Mouse (Mus musculus): ENCODE results near the gene Degs2. TPM values are rescaled to one million over a fixed set of nuclear protein-coding genes. Genes with fewer than 3 reads are reported as not detected.

The Degs2 gene
- polyA plus RNA-seq, 1 experiment = 0.11 TPM

- TF ChIP-seq TCF3 (IDR thresholded peaks at IDR 0.05; ENCODE audit: insufficient read length, low read depth) (no peak), POLR2AphosphoS2 (IDR thresholded peaks at IDR 0.05; ENCODE audit: insufficient read length, low read depth) (no peak), MYOG (IDR thresholded peaks at IDR 0.05; ENCODE audit: control insufficient read depth in 1 of 3, insufficient read depth in 1 of 3, insufficient read length in 2 of 3, low read depth in 2 of 3) (no peak)
- Histone ChIP-seq H3ac (ENCODE audit: control insufficient read depth, insufficient read length) (no peak overlapping the region), H3K4me2 (ENCODE audit: low read depth) (no peak overlapping the region), H3K36me3 (ENCODE audit: control insufficient read depth, insufficient read depth) (no peaks in the 10 kb centered on the region), H3K27me3 (ENCODE audit: control insufficient read depth, insufficient read depth, insufficient read length) (no peaks in the 10 kb centered on the region), H3K4me3 (no peak overlapping the region), H3K79me2 (ENCODE audit: control insufficient read depth, insufficient read depth) (no peaks in the 10 kb centered on the region)
Measured at GRCm38 (mm10) chr12:108642019-108642418, 60.1 kb downstream of the Degs2 start.

GRCm38 (mm10) chr12:108639126-108639525 is 63.0 kb downstream of the Degs2 start:
- Histone ChIP-seq H3K79me2 (ENCODE audit: control insufficient read depth, insufficient read depth) (no peaks in the 10 kb centered on the region), H3K27me3 (ENCODE audit: control insufficient read depth, insufficient read depth, insufficient read length) (no peaks in the 10 kb centered on the region), H3ac (ENCODE audit: control insufficient read depth, insufficient read length) (no peak overlapping the region), H3K36me3 (ENCODE audit: control insufficient read depth, insufficient read depth) (no peaks in the 10 kb centered on the region), H3K4me3 (no peak overlapping the region), H3K4me2 (ENCODE audit: low read depth) (no peak overlapping the region)
- no peak for TF ChIP-seq MYOG (IDR thresholded peaks at IDR 0.05; ENCODE audit: control insufficient read depth in 1 of 3, insufficient read depth in 1 of 3, insufficient read length in 2 of 3, low read depth in 2 of 3)
- TF ChIP-seq POLR2AphosphoS2 (IDR thresholded peaks at IDR 0.05; ENCODE audit: insufficient read length, low read depth) = no peak
- TF ChIP-seq TCF3 (IDR thresholded peaks at IDR 0.05; ENCODE audit: insufficient read length, low read depth) = no peak
- no peak for TF ChIP-seq E2F4 (IDR thresholded peaks at IDR 0.05; ENCODE audit: insufficient read depth)
- TF ChIP-seq POLR2A (IDR thresholded peaks at IDR 0.05; ENCODE audit: insufficient read length, low read depth) = no peak

DNA sequence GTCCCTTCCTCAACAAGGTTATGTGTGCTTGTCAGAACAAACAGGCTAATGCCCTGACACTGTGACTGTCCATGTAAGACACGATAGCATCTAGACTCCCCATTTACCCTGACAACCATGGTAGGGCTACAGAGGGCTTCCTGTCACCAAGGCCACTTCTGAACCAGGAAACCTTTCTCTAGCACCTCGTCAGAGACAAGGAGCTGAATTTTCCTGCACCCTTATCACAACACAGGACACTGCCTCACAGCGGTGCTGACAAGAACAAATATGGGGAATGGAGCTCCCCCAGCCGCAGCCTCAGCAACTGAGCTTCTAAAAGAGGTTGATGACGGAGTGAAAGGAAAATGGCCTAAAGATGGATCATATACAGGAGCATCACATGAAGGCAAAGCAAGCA is 64.7 kb downstream of the Degs2 start:
- no peak overlapping the region for H3K4me2 ChIP-seq (ENCODE audit: low read depth)
- H3K36me3 ChIP-seq (ENCODE audit: control insufficient read depth, insufficient read depth) = no peaks in the 10 kb centered on the region
- H3ac ChIP-seq (ENCODE audit: control insufficient read depth, insufficient read length) = no peak overlapping the region
- no peak overlapping the region for H3K4me3 ChIP-seq
- no peaks in the 10 kb centered on the region for H3K79me2 ChIP-seq (ENCODE audit: control insufficient read depth, insufficient read depth)
- no peaks in the 10 kb centered on the region for H3K27me3 ChIP-seq (ENCODE audit: control insufficient read depth, insufficient read depth, insufficient read length)
- TF ChIP-seq POLR2A (IDR thresholded peaks at IDR 0.05; ENCODE audit: insufficient read length, low read depth) (no peak), MYOD1 (IDR thresholded peaks at IDR 0.05; ENCODE audit: control insufficient read depth in 1 of 3, insufficient read length in 2 of 3, low read depth in 2 of 3) (no peak), TCF3 (IDR thresholded peaks at IDR 0.05; ENCODE audit: insufficient read length, low read depth) (no peak), CEBPB (IDR thresholded peaks at IDR 0.05; ENCODE audit: insufficient read depth, poor library complexity, severe bottlenecking) (no peak), MAX (IDR thresholded peaks at IDR 0.05; ENCODE audit: low read depth) (no peak), REST (IDR thresholded peaks at IDR 0.05; ENCODE audit: insufficient read depth, insufficient read length) (no peak)

- Histone ChIP-seq H3K36me3 (ENCODE audit: control insufficient read depth, insufficient read depth) (no peaks in the 10 kb centered on the region), H3K27me3 (ENCODE audit: control insufficient read depth, insufficient read depth, insufficient read length) (no peaks in the 10 kb centered on the region), H3K4me3 (no peak overlapping the region), H3K4me2 (ENCODE audit: low read depth) (no peak overlapping the region), H3ac (ENCODE audit: control insufficient read depth, insufficient read length) (no peak overlapping the region), H3K79me2 (ENCODE audit: control insufficient read depth, insufficient read depth) (no peaks in the 10 kb centered on the region)
- TF ChIP-seq TCF12 (IDR thresholded peaks at IDR 0.05; ENCODE audit: insufficient read depth, poor library complexity, severe bottlenecking) (no peak), TCF3 (IDR thresholded peaks at IDR 0.05; ENCODE audit: insufficient read length, low read depth) (no peak), MYOD1 (IDR thresholded peaks at IDR 0.05; ENCODE audit: control insufficient read depth in 1 of 3, insufficient read length in 2 of 3, low read depth in 2 of 3) (no peak), MAX (IDR thresholded peaks at IDR 0.05; ENCODE audit: low read depth) (no peak), POLR2AphosphoS2 (IDR thresholded peaks at IDR 0.05; ENCODE audit: insufficient read length, low read depth) (no peak), POLR2A (IDR thresholded peaks at IDR 0.05; ENCODE audit: insufficient read length, low read depth) (no peak), MYOG (IDR thresholded peaks at IDR 0.05; ENCODE audit: control insufficient read depth in 1 of 3, insufficient read depth in 1 of 3, insufficient read length in 2 of 3, low read depth in 2 of 3) (no peak), REST (IDR thresholded peaks at IDR 0.05; ENCODE audit: insufficient read depth, insufficient read length) (no peak), SRF (IDR thresholded peaks at IDR 0.05; ENCODE audit: control insufficient read depth, insufficient read length, low read depth) (no peak), CEBPB (IDR thresholded peaks at IDR 0.05; ENCODE audit: insufficient read depth, poor library complexity, severe bottlenecking) (no peak), USF1 (IDR thresholded peaks at IDR 0.05; ENCODE audit: low read depth) (no peak), E2F4 (IDR thresholded peaks at IDR 0.05; ENCODE audit: insufficient read depth) (no peak)
Measured at GRCm38 (mm10) chr12:108635501-108635900, 66.6 kb downstream of the Degs2 start.

DNA sequence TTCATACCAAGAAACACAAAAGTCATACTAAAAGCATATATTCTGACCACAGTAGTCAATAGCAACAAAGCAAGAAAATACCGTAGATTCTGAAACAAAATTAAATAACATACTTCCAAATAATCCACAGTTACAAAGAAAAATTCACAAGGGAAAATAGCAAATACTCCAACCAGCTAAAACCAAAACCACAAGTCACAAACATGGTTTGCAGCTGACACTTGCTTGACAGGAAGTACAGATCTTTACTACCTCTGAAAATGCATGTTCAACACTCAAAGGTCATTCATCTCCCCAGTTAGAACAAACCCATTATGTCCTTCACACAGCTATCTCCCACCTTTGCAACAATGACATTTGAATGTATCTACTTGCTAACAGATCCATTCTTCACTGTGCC is 68.1 kb downstream of the Degs2 start:
- no peak overlapping the region for H3K4me3 ChIP-seq
- H3K36me3 ChIP-seq (ENCODE audit: control insufficient read depth, insufficient read depth) = no peaks in the 10 kb centered on the region
- H3K27me3 ChIP-seq (ENCODE audit: control insufficient read depth, insufficient read depth, insufficient read length) = no peaks in the 10 kb centered on the region
- TF ChIP-seq MYOG (IDR thresholded peaks at IDR 0.05; ENCODE audit: control insufficient read depth in 1 of 3, insufficient read depth in 1 of 3, insufficient read length in 2 of 3, low read depth in 2 of 3) (no peak), TCF3 (IDR thresholded peaks at IDR 0.05; ENCODE audit: insufficient read length, low read depth) (no peak), E2F4 (IDR thresholded peaks at IDR 0.05; ENCODE audit: insufficient read depth) (no peak), POLR2A (IDR thresholded peaks at IDR 0.05; ENCODE audit: insufficient read length, low read depth) (no peak), TCF12 (IDR thresholded peaks at IDR 0.05; ENCODE audit: insufficient read depth, poor library complexity, severe bottlenecking) (no peak), USF1 (IDR thresholded peaks at IDR 0.05; ENCODE audit: low read depth) (no peak), SRF (IDR thresholded peaks at IDR 0.05; ENCODE audit: control insufficient read depth, insufficient read length, low read depth) (no peak), POLR2AphosphoS2 (IDR thresholded peaks at IDR 0.05; ENCODE audit: insufficient read length, low read depth) (no peak), CEBPB (IDR thresholded peaks at IDR 0.05; ENCODE audit: insufficient read depth, poor library complexity, severe bottlenecking) (no peak), REST (IDR thresholded peaks at IDR 0.05; ENCODE audit: insufficient read depth, insufficient read length) (no peak), MAX (IDR thresholded peaks at IDR 0.05; ENCODE audit: low read depth) (no peak), MYOD1 (IDR thresholded peaks at IDR 0.05; ENCODE audit: control insufficient read depth in 1 of 3, insufficient read length in 2 of 3, low read depth in 2 of 3) (no peak)
- no peak overlapping the region for H3ac ChIP-seq (ENCODE audit: control insufficient read depth, insufficient read length)
- peaks cover 7% of the 10 kb centered on the region for H3K79me2 ChIP-seq (ENCODE audit: control insufficient read depth, insufficient read depth)
- no peak overlapping the region for H3K4me2 ChIP-seq (ENCODE audit: low read depth)

Data from myocyte (in vitro differentiated cells).